Mouse (Mus musculus) kidney, embryonic 14.5 days (tissue): ENCODE measurements at regions not wholly inside any gene's neighbourhood (a gene's known extent, or its start where the extent isn't known, plus 50 kb on each side); places are given as distances from the start of the nearest gene placed in this dataset.

Source experiments
- ATAC-seq: fragments of 200-750 bp; cut with Nextera tagmentation; 2 replicates; pipeline ENCODE4 v1.8.0; 2017; ENCODE audit warnings: moderate number of reproducible peaks, mild to moderate bottlenecking, moderate TSS enrichment, moderate library complexity; ENCODE audit not compliant: low FRiP score, low TSS enrichment
- H3K27ac ChIP-seq: fragments of 300-500 bp; sonication (generic); 2 replicates; pipeline ENCODE4 v1.5.1; 2014; ENCODE audit warnings: low read depth, mild to moderate bottlenecking, low read length, moderate library complexity, mixed read lengths
- H3K27me3 ChIP-seq: fragments of 300-500 bp; sonication (generic); 2 replicates; pipeline ENCODE4 v1.6.1; 2014; ENCODE audit warnings: mild to moderate bottlenecking, low read length; ENCODE audit not compliant: control insufficient read depth, insufficient read depth
- H3K36me3 ChIP-seq: fragments of 300-500 bp; sonication (generic); 2 replicates; pipeline ENCODE4 v1.6.1; 2014; ENCODE audit warnings: low read length, mixed read lengths; ENCODE audit not compliant: control insufficient read depth, insufficient read depth
- H3K4me1 ChIP-seq: fragments of 300-500 bp; sonication (generic); 2 replicates; pipeline ENCODE4 v1.6.1; 2014; ENCODE audit warnings: low read length, mixed read lengths; ENCODE audit not compliant: control insufficient read depth, insufficient read depth
- H3K4me2 ChIP-seq: fragments of 300-500 bp; sonication (generic); replicated peaks from 2 replicates; pipeline ENCODE4 v1.6.1; 2014; ENCODE audit warnings: low read depth, mild to moderate bottlenecking, low read length
- H3K4me3 ChIP-seq: fragments of 300-500 bp; sonication (generic); 2 replicates; pipeline ENCODE4 v1.5.1; 2014; ENCODE audit warnings: mild to moderate bottlenecking, low read length
- H3K9ac ChIP-seq: fragments of 300-500 bp; sonication (generic); 2 replicates; pipeline ENCODE4 v1.6.1; 2014; ENCODE audit warnings: low read depth, mild to moderate bottlenecking, low read length, moderate library complexity
- H3K9me3 ChIP-seq: fragments of 300-500 bp; sonication (generic); 2 replicates; pipeline ENCODE4 v1.6.1; 2016; ENCODE audit warnings: low read length; ENCODE audit not compliant: control insufficient read depth
- WGBS: fragments of 180-500 bp; shearing (Covaris S2); extraction: QIAGEN DNeasy Blood & Tissue Kit; methylation state at CpG from one replicate; pipeline ENCODE4 v1.1.7; 2014; 5-methylcytosine and 5-hydroxymethylcytosine counted together

DNA sequence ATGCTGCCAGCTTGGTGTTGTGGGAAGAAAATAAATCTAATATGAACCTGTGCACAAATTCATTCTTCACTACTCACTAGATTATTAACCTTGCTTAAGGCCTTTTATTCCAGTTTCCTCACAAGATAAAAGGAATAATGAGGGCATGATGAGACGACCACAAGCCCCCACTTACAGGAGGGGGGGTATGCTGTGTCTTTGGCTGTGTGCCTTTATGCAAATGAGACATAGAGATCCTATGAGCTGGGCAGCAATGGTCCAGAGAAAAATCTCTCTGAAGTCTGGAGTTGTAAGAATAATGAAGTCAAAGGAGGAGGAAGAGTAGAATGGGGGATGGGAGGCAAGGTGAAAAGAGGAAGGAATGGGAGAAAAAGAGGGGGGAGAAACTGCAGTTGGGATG is 392.2 kb upstream of the Plxna2 start:
- H3K9me3 ChIP-seq: no peaks in the 10 kb centered on the region
- H3K4me1 ChIP-seq: no peaks in the 10 kb centered on the region; the same call in 1 of the 2 replicates
- WGBS: 24% methylated on average over 1 of the region's 1 CpGs
- H3K27me3 ChIP-seq: no peaks in the 10 kb centered on the region; the same call in 1 of the 2 replicates
- H3K36me3 ChIP-seq: no peaks in the 10 kb centered on the region
- H3K4me3 ChIP-seq: no peak overlapping the region
- no peak overlapping the region for H3K4me2 ChIP-seq
- H3K27ac ChIP-seq: no peak overlapping the region
- ATAC-seq: no peak
- H3K9ac ChIP-seq: no peak overlapping the region

GRCm38 (mm10) chr1:194224046-194224445 is 394.0 kb upstream of the Plxna2 start:
- no peak overlapping the region for H3K4me3 ChIP-seq
- H3K4me2 ChIP-seq: no peak overlapping the region
- no peak for ATAC-seq
- no peaks in the 10 kb centered on the region; the same call in 1 of the 2 replicates for H3K27me3 ChIP-seq
- no peaks in the 10 kb centered on the region for H3K36me3 ChIP-seq
- WGBS: 91% methylated on average over 1 of the region's 1 CpGs
- no peak overlapping the region for H3K9ac ChIP-seq
- H3K9me3 ChIP-seq: no peaks in the 10 kb centered on the region
- no peaks in the 10 kb centered on the region; the same call in 1 of the 2 replicates for H3K4me1 ChIP-seq
- peak overlapping the region; percentile 20; the same call in 1 of the 2 replicates for H3K27ac ChIP-seq

GRCm38 (mm10) chr1:194223610-194224009 is 394.4 kb upstream of the Plxna2 start:
- H3K4me2 ChIP-seq: no peak overlapping the region
- no peak overlapping the region for H3K4me3 ChIP-seq
- H3K27ac ChIP-seq: peak overlapping the region; percentile 34; the same call in 1 of the 2 replicates
- no peaks in the 10 kb centered on the region; the same call in 1 of the 2 replicates for H3K4me1 ChIP-seq
- H3K9ac ChIP-seq: no peak overlapping the region
- no peaks in the 10 kb centered on the region; the same call in 1 of the 2 replicates for H3K27me3 ChIP-seq
- no peak for ATAC-seq
- H3K9me3 ChIP-seq: no peaks in the 10 kb centered on the region
- H3K36me3 ChIP-seq: no peaks in the 10 kb centered on the region
- 54% methylated on average over 2 of the region's 2 CpGs for WGBS

GRCm38 (mm10) chr1:194223015-194223414 is 395.0 kb upstream of the Plxna2 start:
- Histone ChIP-seq H3K4me3 (no peak overlapping the region), H3K9me3 (no peaks in the 10 kb centered on the region), H3K36me3 (no peaks in the 10 kb centered on the region), H3K4me1 (no peaks in the 10 kb centered on the region; the same call in 1 of the 2 replicates), H3K9ac (no peak overlapping the region), H3K27me3 (no peaks in the 10 kb centered on the region; the same call in 1 of the 2 replicates), H3K27ac (no peak overlapping the region), H3K4me2 (no peak overlapping the region)
- WGBS: 1% methylated on average over 9 of the region's 9 CpGs
- ATAC-seq: peak; percentile 92

GRCm38 (mm10) chr1:194208034-194209000 is 409.7 kb upstream of the Plxna2 start:
- Histone ChIP-seq H3K27me3 (no peaks in the 10 kb centered on the region), H3K9me3 (no peaks in the 10 kb centered on the region), H3K9ac (no peak overlapping the region), H3K27ac (no peak overlapping the region), H3K4me2 (no peak overlapping the region), H3K36me3 (no peaks in the 10 kb centered on the region), H3K4me1 (no peaks in the 10 kb centered on the region), H3K4me3 (no peak overlapping the region)
- WGBS: 64% methylated on average over 14 of the region's 14 CpGs
- ATAC-seq: no peak

- Histone ChIP-seq H3K27me3 (no peaks in the 10 kb centered on the region), H3K4me2 (no peak overlapping the region), H3K9ac (no peak overlapping the region), H3K4me3 (no peak overlapping the region), H3K4me1 (no peaks in the 10 kb centered on the region), H3K27ac (0 out of 2 replicates have a peak overlapping the region, but pooled peaks have one; percentile 53), H3K36me3 (no peaks in the 10 kb centered on the region), H3K9me3 (no peaks in the 10 kb centered on the region)
- WGBS: 15% methylated on average over 2 of the region's 2 CpGs
- peak; percentile 87 for ATAC-seq
These were observed 420.5 kb upstream of the Plxna2 start for GRCm38 (mm10) chr1:194197516-194197915.

- Histone ChIP-seq H3K27me3 (no peaks in the 10 kb centered on the region), H3K4me1 (no peaks in the 10 kb centered on the region), H3K4me3 (no peak overlapping the region), H3K9ac (no peak overlapping the region), H3K27ac (no peak overlapping the region), H3K4me2 (no peak overlapping the region), H3K9me3 (no peaks in the 10 kb centered on the region), H3K36me3 (no peaks in the 10 kb centered on the region)
- 87% methylated on average over 2 of the region's 2 CpGs for whole genome bisulfite sequencing
- ATAC-seq: no peak
These were observed 435.7 kb upstream of the Plxna2 start for GRCm38 (mm10) chr1:194182293-194182692.

DNA sequence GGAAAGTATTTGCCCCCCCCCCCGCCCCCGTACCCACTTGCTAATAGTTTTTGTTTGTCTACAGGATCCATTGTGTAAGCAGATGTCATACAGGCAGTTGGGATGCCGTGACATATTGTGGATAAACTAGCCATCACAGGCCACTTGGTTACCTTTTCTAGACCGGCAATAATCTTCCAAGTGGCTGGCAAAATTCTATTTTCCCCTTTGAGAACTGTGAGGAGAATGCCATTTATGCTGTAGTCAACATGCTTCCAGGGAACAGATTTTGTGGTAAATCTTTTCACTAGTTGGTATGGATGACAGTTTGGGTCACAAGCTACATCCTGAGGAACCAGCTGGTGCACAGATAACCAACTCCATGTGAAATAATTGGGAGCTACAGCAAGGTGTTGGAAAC is 456.5 kb upstream of the Plxna2 start:
- no peaks in the 10 kb centered on the region for H3K27me3 ChIP-seq
- no peak for ATAC-seq
- 82% methylated on average over 4 of the region's 4 CpGs for WGBS
- no peaks in the 10 kb centered on the region for H3K9me3 ChIP-seq
- no peak overlapping the region for H3K27ac ChIP-seq
- H3K36me3 ChIP-seq: no peaks in the 10 kb centered on the region
- no peak overlapping the region for H3K9ac ChIP-seq
- no peak overlapping the region for H3K4me3 ChIP-seq
- no peaks in the 10 kb centered on the region for H3K4me1 ChIP-seq
- H3K4me2 ChIP-seq: no peak overlapping the region
